Mouse (Mus musculus) cerebellum, adult 2 months (tissue): ENCODE results near the gene Rbms1.

Experiments
- CTCF ChIP-seq: fragments of 200-500 bp; IDR thresholded peaks from 2 replicates; pipeline ENCODE4 v1.5.1; 2011; ENCODE audit warnings: low read depth, mild to moderate bottlenecking, control low read depth, low read length, moderate library complexity, borderline replicate concordance; ENCODE audit not compliant: insufficient read depth
- POLR2A ChIP-seq: fragments of 200-500 bp; IDR thresholded peaks from 2 replicates; pipeline ENCODE4 v1.6.1; 2011; ENCODE audit warnings: low read length, control low read depth, borderline replicate concordance; ENCODE audit not compliant: insufficient read depth

DNA sequence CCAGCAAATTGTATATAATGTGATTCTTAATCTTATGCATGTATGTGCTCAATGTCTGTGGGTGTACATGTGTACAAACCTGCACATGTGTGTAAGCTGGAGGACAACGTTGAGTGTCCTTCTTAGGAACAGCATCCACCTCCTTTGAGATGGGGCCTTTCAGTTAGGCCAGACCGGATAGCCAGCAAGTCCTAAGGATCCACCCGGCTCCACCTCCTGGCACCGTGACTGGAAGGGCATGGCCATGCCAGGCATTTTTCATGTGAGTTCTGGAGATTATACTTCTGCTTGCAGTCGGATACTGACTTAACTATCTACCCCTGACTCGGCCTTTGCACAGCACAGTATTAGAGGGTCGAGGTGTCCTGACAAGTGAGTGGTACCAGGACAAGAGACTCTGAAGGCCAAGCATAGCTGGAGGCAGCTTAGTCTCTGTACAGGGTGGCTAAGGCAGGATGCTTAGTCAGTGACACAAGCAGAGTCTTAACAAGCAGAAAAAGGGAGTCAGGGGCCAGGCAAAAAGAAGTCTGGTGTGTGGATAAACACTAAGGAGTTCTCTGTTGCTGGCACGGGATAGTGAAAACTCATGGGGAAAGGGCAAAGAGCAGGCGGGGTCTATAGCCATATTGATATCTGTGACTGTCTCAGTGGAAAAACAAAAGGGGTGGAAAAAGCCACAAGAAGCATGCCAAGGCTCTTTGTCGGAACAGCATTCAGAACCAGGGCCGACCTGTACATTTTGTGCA is 136.4 kb downstream of the Rbms1 start:
- TF ChIP-seq CTCF (no peak), POLR2A (no peak)
